Mouse (Mus musculus) gastrocnemius, postnatal 4 days (tissue): ENCODE measurements at regions not wholly inside any gene's neighbourhood (a gene's known extent, or its start where the extent isn't known, plus 50 kb on each side); places are given as distances from the start of the nearest gene placed in this dataset.

Source experiments
- DNase-seq, 2 experiments: peaks; one replicate each; pipeline ENCODE4 v3.0.0; 2021 to 2022; ENCODE audit warnings: low spot score in 2 of 2, mixed read lengths in 2 of 2

DNA sequence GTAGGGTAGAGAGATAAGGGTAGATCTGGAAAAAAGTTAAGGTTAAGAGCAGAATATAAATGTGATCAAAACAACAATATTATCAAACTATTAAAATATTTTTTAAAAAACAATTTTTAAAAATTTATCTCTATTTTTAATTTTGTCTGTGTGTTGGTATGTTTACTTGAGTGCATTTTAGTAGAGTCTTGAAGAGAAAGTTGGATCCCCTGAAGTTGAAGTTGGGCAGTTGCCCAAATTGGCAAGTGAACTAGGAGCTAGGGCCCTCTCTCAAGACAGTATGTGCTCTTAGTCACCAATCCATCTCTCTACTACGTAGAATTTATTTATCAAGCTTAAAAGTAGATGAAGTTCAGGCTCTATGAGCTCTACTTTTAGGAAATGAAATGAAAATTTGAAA, 59.9 kb downstream of the Adamts1 start:
- no peak for DNase-seq

DNA sequence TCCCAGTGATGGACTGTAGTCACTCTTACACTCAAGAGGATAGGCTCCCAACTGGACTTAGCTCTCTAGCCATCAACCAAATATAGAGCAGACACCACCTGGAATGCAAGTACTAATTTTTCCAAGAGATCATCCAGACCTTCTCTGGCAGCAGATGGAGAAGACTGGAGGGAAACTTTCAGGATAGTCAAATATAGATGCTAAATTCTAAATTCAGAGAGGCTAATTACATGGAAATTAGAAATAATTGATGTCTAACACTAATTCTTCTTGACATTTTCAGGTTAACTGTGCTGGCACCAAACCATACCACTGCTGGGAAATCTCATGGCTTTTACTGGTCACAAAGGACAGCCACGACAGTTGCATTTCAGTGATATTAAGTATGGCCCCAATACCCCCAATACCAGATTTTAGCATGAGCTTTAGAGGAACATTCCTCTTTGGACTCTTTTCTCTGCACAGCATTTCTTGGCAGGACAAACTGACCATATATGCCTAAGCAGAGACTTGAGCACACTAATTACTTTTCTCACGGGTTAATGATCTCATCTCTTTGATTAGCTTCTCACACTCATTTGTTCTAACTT, 64.2 kb downstream of the Adamts1 start:
- no peak for DNase-seq

DNA sequence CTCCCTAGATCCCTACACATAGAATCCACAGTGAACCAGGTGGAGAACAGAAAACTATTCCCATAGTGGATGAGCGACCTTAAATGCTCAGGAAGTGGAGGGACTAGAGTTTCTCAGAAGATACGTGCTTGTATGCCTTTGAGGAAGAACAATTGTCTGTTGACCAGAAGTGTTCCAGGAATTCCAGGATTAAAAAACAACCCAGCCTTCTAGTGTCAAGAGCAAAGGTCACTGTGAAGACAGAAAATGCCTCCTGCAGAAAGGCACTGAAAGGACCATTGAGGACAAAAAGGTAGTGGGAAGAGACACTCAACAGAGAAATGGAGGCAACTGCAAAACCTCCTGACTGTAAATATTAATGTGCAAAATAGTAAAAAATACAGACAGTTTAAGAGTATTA, 74.9 kb downstream of the Adamts1 start:
- no peak for DNase-seq

DNA sequence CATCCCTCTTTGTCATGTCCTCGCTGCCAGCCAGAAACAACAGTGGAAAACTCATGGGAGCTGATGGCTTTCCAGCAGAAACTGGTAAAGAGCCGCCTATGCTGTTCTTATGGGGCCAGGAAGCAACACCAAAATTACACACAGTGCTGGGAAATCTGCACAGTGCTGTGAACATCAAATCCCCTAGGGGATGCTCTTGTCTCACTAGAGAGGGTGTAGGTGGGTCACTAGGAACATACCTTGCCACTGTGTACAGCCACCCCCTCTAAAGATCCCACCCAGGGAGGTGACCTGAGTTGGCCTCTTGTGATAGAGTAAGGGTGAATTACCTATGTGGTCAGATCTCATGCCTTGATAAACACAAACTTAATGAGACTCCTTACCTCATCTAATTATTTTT, 80.9 kb downstream of the Adamts1 start:
- no peak for DNase-seq

DNA sequence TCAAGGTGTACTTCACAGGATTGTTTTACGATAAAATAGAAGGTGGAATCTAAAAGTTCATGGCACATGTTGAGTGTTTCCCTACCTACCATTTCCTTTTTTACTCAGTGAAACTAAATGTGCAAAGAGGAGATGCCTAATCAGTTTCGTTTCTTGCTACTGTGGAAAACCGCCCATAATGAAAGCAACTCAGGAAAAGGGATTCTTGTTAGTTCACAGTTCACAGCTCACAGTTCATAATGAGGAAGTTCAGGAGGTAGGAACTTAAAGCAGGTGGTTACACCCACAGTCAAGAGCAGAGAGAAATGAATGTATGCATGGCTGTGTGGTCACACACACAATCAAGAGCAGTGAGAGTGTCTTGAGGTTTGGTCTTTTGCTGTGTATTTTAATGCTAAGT, 90.6 kb downstream of the Adamts1 start:
- DNase-seq = no peak

DNA sequence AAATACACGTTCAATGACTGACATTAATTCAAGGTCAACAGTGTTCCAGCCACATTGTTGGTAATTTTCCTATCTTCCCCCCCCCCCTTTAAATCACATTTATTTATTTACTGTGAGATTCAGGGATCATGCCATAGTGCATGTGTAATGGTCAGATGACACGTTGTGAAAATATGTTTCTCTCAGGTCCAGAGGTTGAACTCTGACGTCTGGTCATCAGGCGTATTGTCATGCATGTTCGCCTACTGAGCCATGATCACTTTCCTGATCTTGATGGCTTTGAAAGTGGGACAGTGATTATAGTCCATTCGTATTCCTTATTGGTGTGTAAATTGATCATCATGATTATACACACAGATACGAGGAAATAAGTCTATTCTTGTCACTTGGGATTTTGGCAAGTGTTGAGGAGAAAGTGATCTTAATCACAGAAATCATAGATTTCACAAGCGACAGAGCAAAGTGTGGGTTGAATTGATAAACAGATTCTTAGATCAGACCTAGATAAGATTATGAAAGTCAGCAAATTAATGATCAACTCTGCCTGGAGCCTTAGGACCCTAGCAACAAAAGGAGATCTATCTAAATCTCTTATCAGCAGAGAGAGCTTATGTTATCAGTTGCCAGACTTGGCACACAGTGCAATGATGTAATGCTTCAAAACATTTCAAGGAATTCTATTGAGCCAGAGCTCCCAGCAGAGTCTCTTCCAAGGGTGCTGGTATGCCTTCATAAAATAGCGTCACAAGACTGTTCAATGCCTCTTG, 98.5 kb downstream of the Adamts1 start:
- DNase-seq = no peak

DNA sequence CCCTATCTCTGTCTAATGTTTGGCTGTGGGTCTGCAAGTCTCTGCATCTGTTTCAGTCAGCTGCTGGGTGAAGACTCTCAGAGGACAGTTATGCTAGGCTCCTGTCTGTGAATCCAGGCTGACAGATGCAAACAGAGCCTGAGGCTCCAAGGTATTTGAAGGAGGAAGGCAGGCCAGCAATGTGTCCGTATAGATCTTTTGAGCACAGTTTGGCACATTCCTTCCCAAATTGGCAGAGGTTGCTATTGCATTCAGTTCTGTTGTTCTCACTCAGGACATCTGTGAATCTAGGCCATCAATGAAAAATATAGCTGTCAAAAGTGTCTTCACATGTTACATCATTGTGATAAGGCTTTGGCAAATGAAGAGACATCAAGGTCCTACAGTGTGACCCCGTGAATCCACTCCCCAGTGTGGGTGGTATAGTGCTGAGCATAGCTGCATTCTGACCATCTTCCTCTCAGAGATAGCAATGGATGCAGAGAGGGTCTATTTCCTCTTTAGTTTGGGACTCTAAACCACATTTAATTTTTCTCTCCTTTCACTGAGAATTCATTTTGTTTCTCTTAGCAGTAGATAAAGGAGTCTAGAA, 99.9 kb downstream of the Adamts1 start:
- DNase-seq = no peak

DNA sequence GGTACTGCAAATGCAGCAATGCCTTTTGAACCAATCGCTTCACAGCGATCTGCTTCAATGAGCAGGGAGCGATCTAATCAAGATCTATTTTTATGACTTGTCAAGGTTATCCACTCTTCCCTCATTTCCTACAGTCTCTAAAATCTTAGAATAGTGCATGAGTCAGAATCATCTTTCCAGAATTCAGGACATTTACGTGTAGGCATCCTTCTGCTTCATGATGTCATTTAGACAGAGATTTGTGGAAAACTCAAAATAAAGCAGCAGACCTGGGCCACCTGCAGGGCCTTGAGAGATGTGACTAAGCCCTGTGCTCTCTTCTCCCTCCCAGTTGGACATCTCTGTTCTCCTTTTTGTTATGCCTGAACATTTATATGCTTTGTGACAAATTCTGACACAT, 103.6 kb downstream of the Adamts1 start:
- DNase-seq = no peak

DNA sequence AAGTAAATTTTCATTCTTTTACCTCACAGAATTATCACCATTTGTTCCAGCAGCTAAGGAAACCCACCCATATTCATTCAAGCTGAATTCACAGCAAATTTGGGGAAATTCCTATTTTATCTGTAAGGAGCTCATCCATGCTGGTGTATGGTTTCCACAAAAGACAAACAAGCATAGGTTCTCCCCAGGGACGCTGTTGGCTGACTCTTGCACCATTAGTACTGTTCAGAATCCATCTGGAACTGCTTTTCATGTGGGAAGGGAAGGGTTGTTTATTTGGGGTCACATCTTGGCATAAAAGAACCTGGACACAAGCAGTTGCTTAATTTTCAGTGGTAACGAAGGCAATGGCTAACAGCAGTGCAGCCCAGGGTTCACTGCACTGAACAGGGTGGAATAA, 120.2 kb downstream of the Adamts1 start:
- no peak for DNase-seq

DNA sequence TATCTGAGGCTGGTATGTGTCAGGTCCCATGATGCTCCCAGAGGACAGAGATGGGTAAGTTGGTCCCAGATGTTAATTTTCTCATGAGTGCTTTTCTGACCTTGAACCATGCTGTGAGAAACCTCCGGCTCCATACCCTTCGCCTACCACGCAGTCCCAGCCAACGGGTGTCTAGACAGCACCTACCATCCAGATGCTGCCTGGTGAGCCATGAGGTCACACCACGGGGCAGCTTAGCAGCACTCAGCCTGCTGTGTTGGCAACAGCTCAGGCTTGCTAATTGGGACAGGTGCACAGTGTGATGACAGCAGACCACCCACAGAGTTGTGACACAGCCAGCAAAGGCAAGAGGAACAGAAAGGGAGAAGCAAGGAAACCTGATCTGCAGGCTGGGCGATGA, 122.6 kb downstream of the Adamts1 start:
- DNase-seq = peak in 1 of 2 experiments; percentile 32

DNA sequence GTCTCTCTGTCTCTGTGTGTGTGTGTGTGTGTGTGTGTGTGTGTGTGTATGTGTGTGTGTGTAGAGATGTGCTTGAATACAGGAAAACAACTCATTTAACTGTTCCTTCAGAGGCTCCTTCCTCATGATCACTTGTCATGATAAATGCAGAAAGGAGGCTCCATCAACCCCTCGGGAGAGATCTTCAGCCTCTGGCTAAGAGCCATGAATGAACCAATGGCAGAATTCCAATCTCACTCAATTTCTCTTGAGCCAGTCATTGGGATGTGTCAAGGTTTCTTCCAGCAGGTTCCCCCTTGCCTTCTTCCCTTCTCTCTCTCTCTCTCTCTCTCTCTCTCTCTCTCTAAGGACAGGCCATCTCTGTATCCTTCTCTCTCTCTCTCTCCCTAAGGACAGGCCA, 124.1 kb downstream of the Adamts1 start:
- DNase-seq = no peak

DNA sequence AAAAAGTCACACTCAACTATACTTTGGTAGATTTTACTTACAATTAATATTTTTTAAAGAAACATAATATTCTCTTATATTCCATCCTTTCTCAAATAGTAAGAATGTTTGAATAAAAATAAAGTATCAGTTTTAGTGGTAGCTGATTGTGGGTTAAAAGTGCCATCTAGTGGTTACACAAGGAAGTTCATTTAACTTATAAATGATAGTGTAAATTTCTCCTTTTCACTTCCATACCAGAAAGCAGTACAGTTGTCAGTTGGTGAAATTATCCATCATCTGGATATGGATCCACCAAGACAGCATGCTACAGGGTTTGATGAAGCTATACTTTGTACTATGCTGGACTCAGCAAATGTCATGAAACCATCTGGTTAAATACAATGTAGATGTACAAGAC, 124.7 kb downstream of the Adamts1 start:
- DNase-seq = no peak

DNA sequence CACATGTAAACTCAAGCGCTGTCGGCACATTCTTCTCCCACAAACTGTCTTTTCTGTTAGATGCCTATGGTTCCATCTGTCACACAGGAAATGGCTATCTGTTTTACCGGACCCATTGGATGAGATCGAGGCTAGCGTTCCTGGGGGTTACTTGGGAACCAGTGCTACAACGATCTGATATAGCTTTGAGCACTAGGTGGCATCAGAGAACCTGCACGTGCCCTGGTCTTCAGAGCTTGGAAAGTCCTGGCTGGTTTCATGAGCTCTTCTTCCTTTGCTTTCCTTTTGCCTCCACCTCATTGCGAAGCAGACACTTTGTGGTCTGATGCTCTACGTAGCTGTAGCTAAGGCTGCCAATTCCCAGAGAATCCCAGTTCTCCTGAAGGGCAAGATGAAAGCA, 123.8 kb upstream of the Cyyr1 start:
- peak in 1 of 2 experiments; percentile 34 for DNase-seq

DNA sequence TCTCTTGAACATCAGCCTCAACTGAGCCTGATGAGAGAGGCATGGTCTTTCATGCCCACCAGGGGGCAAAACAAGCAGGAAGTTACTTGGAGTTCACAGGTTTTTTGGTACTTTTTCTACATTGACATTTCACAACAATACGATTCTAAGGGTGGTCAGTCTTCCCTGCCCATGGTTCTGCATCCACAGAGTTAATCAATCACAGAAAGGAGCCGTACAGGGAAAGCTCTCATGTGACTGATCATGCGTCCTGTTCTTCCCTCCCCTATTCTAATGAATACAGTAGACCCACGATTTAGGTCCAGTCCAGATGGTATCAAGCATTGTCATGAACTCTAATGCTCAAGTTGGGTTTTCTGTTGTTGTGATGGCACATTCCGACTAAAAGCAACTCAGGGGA, 115.6 kb upstream of the Cyyr1 start:
- DNase-seq = no peak

DNA sequence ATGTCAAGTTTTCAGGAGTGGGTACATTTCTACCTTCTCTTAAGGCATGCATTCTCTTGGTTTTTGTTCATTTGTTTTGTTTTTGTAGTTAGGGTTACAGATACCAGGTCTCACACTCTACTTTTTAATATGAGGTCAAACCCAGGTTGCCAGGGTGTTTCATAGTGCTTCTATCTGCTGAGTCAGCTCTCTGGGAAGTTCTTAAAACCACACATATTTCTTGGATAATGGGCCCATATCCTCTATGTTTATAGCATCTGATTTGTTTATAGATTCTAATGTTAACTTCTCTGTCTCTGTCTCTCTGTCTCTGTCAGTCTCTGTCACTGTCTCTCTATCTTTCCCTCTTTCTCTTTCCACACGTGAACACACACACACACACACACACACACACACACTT, 114.6 kb upstream of the Cyyr1 start:
- no peak for DNase-seq

DNA sequence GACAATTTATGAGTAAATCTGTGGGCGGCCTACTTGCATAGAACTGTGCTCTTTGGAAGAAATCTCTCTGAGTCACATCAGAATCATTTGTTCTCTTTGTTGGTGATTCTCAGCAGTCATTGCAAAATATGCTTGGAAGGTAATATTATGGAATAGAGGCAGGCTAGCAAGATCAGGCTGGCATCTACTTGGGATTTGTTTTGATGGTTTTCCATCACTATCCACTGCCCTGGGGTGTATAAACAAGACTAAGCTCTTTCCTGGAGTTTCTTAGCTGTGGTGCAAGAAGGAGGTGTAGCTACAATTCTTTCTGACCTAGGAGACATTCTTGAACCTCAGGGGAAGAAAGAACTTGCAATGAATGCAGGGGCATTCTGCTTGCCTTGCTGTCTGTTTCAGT, 96.3 kb upstream of the Cyyr1 start:
- DNase-seq = no peak

DNA sequence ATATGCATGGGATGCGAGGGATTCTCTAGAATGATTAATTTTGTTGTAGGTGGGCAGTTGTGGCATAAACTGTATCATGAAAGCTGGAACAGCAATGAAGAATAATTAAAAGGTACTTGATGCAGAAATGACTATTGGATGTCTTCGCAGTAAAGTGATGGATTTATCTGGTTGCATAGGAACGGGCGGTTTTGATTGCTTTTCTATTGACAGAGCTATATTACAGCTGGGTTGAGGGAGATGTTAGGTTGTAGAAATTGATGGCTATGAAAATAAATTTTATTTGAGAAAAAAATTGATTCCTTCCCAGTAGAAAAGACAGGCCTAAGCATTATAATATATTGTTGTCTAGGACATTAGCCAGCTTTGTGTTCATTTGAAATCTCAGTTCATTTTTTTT, 87.8 kb upstream of the Cyyr1 start:
- no peak for DNase-seq

DNA sequence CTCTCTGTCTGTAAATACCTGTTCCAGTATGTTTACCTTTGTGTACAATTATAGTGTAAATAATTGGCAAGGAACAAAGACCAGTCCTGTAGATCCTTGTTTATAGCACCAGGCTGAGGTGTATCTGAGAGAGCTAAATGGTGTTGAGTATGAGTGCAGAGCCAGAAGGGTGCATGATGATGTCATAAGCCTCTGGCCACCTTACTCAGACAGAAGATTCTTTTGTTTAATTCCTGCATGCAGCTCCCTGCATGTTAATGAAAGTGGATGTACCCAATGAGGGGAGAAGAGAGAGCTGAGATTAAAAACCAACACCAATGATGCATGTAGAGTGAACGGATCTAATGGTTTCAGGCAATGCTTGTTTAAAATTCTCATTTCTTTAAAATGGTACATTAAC, 83.9 kb upstream of the Cyyr1 start:
- DNase-seq = no peak

DNA sequence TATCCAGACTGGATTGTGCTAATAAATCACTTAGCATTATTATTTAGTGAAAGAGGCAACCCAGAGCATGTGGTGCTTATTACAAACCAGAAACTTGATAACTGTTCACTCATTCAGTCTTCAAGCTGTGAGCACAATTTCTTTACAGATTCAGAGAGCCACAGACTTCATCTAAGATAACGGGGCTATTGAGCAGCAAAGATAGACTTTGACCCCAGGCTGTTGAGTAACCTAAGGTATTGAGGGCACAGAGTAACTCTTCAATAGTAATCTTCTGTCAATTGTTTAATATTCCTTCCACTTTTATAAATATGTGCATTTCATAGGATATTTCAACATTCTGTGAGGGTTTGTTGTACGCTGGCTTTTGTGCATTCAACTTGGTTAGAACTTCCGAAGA, 76.5 kb upstream of the Cyyr1 start:
- no peak for DNase-seq

DNA sequence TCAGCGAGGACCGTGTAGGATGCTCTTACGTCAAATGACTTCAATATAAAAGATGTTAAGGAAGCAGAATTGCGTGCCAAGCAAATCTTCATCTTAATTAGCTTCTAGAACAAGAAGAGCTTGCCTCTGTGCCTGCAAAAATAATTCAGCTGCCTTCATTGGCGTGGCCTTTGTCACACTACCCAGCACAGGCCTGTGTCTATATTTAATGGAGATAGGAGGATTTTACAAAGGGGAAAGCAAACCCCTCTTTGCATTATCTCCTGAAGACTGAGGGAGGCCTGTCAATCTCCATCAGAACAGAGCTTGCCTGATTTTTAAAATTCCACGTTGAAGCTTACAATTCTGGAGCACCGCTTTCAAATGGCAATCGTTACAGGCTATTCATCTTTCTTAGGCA, 71.3 kb upstream of the Cyyr1 start:
- DNase-seq = no peak

DNA sequence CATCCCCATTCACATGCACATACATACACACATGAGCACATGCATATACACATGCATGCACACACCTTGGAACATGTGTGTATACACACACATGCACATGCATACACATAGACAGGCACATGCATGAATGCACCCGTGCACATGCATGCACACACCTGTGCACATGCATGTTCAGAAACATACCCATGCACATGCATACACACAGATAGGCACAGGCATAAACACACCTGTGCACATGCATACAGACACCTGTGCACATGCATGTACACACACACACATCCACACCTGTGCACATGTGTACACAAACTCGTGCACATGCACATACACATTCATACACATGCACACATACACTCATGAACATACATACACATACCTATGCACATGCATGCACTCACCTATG, 50.9 kb upstream of the Cyyr1 start:
- no peak for DNase-seq
